Mouse (Mus musculus) myocyte (in vitro differentiated cells): ENCODE measurements around the gene Cblb.

Source experiments
- MYOG ChIP-seq, 3 experiments: IDR thresholded peaks; one replicate each; pipeline ENCODE4 v1.6.1; 2011; ENCODE audit warnings: control low read depth in 2 of 3, low read depth in 2 of 3, mild to moderate bottlenecking in 2 of 3; ENCODE audit not compliant: insufficient read length in 2 of 3, control insufficient read depth in 1 of 3, insufficient read depth in 1 of 3
- POLR2A ChIP-seq: IDR thresholded peaks from one replicate; pipeline ENCODE4 v1.6.1; 2011; ENCODE audit warnings: low read depth, mild to moderate bottlenecking, control low read depth, moderate library complexity; ENCODE audit not compliant: insufficient read length
- TCF12 ChIP-seq: IDR thresholded peaks from one replicate; pipeline ENCODE4 v1.6.1; 2011; ENCODE audit warnings: mild to moderate bottlenecking, control low read depth; ENCODE audit not compliant: poor library complexity, insufficient read depth, severe bottlenecking

DNA sequence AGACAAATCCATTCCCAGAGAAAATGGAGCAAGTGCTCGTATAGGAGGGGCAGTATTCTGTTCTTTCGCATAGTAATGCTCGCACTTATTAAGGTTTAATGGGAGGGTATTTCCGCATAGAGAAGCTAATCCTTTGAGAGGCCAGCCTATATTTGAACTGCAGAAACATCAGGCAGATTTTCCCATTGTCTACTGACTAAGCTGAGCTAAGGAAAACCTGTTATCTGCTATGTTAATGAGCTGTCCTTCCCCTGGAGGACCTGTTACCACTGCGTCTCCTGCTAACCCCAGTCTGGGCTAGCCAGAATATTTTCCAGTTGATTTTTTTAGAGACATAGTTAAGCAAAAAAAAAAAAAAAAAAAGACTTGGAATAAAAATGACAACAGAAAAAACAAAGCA is 21.7 kb downstream of the Cblb start:
- TF ChIP-seq POLR2A (no peak), MYOG (IDR thresholded peaks at IDR 0.05; ENCODE audit: control insufficient read depth in 1 of 3, insufficient read depth in 1 of 3, insufficient read length in 2 of 3, low read depth in 2 of 3) (no peak), TCF12 (no peak)
